Mouse (Mus musculus) CH12.LX (cell line): ENCODE data around the gene Lactbl1. TPM values are rescaled to one million over a fixed set of nuclear protein-coding genes. Genes with fewer than 3 reads are reported as not detected.
A peak's percentile ranks its signal among the peaks of the same experiment; 100 is the strongest.

Experiments used
- DNase-seq: peaks from one replicate; pipeline ENCODE4 v3.0.0-alpha.2; 2013; ENCODE audit errors: extremely low read depth
- H3K27ac ChIP-seq: 2 replicates; pipeline ENCODE4 v1.5.1; 2012; ENCODE audit warnings: low read depth, mild to moderate bottlenecking, control low read depth, moderate library complexity; ENCODE audit not compliant: insufficient read depth
- H3K27me3 ChIP-seq: replicated peaks from 2 replicates; pipeline ENCODE3; 2012; ENCODE audit warnings: inconsistent platforms
- H3K36me3 ChIP-seq, 2 experiments: replicated peaks in 1 of 2; 2 replicates each; pipeline versions ENCODE3 to v1.6.1; 2012; ENCODE audit warnings: inconsistent platforms in 1 of 2, low read length in 1 of 2, mild to moderate bottlenecking in 1 of 2, mixed read lengths in 1 of 2, moderate library complexity in 1 of 2; ENCODE audit not compliant: control insufficient read depth in 1 of 2, insufficient read depth in 1 of 2
- H3K4me1 ChIP-seq, 2 experiments: 2 replicates each; pipeline ENCODE4 v1.6.1; 2012; ENCODE audit warnings: inconsistent platforms in 1 of 2, moderate library complexity in 1 of 2; ENCODE audit not compliant: insufficient read depth in 2 of 2, control insufficient read depth in 1 of 2
- H3K4me2 ChIP-seq: 2 replicates; pipeline ENCODE4 v1.6.1; 2012; ENCODE audit warnings: low read depth, mild to moderate bottlenecking, control low read depth; ENCODE audit not compliant: poor library complexity, insufficient read depth, severe bottlenecking
- H3K4me3 ChIP-seq, 3 experiments: fragments of 150-350 bp in 1 of 3; sonication (generic) in 1 of 3; replicated peaks in 1 of 3; 2 replicates each; pipeline versions ENCODE3 to v1.5.1; 2011 to 2012; ENCODE audit warnings: low read depth in 2 of 3, low read length in 2 of 3, mild to moderate bottlenecking in 2 of 3, moderate library complexity in 2 of 3, control low read depth in 1 of 3, improper control_type of control experiment in 1 of 3, inconsistent platforms in 1 of 3, mixed read lengths in 1 of 3; ENCODE audit not compliant: poor library complexity in 1 of 3
- H3K79me2 ChIP-seq: replicated peaks from 2 replicates; pipeline ENCODE4 v1.6.1; 2012; ENCODE audit warnings: mild to moderate bottlenecking, moderate library complexity; ENCODE audit not compliant: control insufficient read depth, poor library complexity, insufficient read depth, severe bottlenecking; ENCODE audit errors: extremely low read depth
- H3K9ac ChIP-seq: 2 replicates; pipeline ENCODE4 v1.6.1; 2012; ENCODE audit warnings: low read depth, mild to moderate bottlenecking, control low read depth, moderate library complexity; ENCODE audit not compliant: insufficient read depth
- H3K9me3 ChIP-seq: replicated peaks from 2 replicates; pipeline ENCODE3; 2012; ENCODE audit warnings: low read length, inconsistent platforms, mixed read lengths
- BHLHE40 ChIP-seq: IDR thresholded peaks from 2 replicates; pipeline ENCODE4 v1.6.1; 2011; ENCODE audit warnings: mild to moderate bottlenecking, low read depth, low read length, improper control_type of control experiment
- CHD1 ChIP-seq: IDR thresholded peaks from 2 replicates; pipeline ENCODE4 v1.6.1; 2012; ENCODE audit warnings: low read depth, low read length, improper control_type of control experiment, inconsistent platforms
- CHD2 ChIP-seq: IDR thresholded peaks from 2 replicates; pipeline ENCODE4 v1.6.1; 2011; ENCODE audit warnings: low read length, improper control_type of control experiment
- CTCF ChIP-seq, 2 experiments: IDR thresholded peaks in 1 of 2; conservative IDR thresholded peaks in 1 of 2; 2 replicates each; pipeline ENCODE4 v1.5.1; 2011 to 2012; ENCODE audit warnings: low read depth in 2 of 2, low read length in 2 of 2, improper control_type of control experiment in 1 of 2, inconsistent platforms in 1 of 2, mild to moderate bottlenecking in 1 of 2, moderate library complexity in 1 of 2
- E2F4 ChIP-seq: IDR thresholded peaks from 2 replicates; pipeline ENCODE4 v1.6.1; 2011; ENCODE audit warnings: low read depth, low read length, improper control_type of control experiment; ENCODE audit not compliant: insufficient replicate concordance
- ELF1 ChIP-seq: IDR thresholded peaks from 2 replicates; pipeline ENCODE4 v1.6.1; 2014; ENCODE audit warnings: low read depth, mild to moderate bottlenecking, inconsistent platforms, low read length, improper control_type of control experiment
- EP300 ChIP-seq: IDR thresholded peaks from 2 replicates; pipeline ENCODE4 v1.6.1; 2011; ENCODE audit warnings: low read length, improper control_type of control experiment
- GABPA ChIP-seq: IDR thresholded peaks from 2 replicates; pipeline ENCODE4 v1.6.1; 2012; ENCODE audit warnings: low read depth, low read length, improper control_type of control experiment, inconsistent platforms; ENCODE audit not compliant: insufficient replicate concordance
- HCFC1 ChIP-seq: IDR thresholded peaks from 2 replicates; pipeline ENCODE4 v1.6.1; 2012; ENCODE audit warnings: low read depth, mild to moderate bottlenecking, inconsistent platforms, low read length, improper control_type of control experiment
- IRF4 ChIP-seq: IDR thresholded peaks from 2 replicates; pipeline ENCODE4 v1.6.1; 2014; ENCODE audit warnings: low read depth, mild to moderate bottlenecking, inconsistent platforms, low read length, improper control_type of control experiment
- JUND ChIP-seq: conservative IDR thresholded peaks from 2 replicates; pipeline ENCODE4 v1.6.1; 2011; ENCODE audit warnings: low read depth, low read length, improper control_type of control experiment
- KAT2A ChIP-seq: IDR thresholded peaks from 2 replicates; pipeline ENCODE4 v1.6.1; 2012; ENCODE audit warnings: low read length, improper control_type of control experiment, inconsistent platforms; ENCODE audit not compliant: insufficient replicate concordance
- MEF2A ChIP-seq: IDR thresholded peaks from 2 replicates; pipeline ENCODE4 v1.6.1; 2014; ENCODE audit warnings: low read depth, mild to moderate bottlenecking, inconsistent platforms, low read length, improper control_type of control experiment, borderline replicate concordance
- MXI1 ChIP-seq: IDR thresholded peaks from 2 replicates; pipeline ENCODE4 v1.6.1; 2011; ENCODE audit warnings: mild to moderate bottlenecking, low read depth, low read length, improper control_type of control experiment
- MYC ChIP-seq: IDR thresholded peaks from 2 replicates; pipeline ENCODE4 v1.6.1; 2011; ENCODE audit warnings: low read depth, mild to moderate bottlenecking, improper control_type of control experiment, low read length
- NELFE ChIP-seq: IDR thresholded peaks from 2 replicates; pipeline ENCODE4 v1.6.1; 2011; ENCODE audit warnings: low read depth, low read length, improper control_type of control experiment
- PAX5 ChIP-seq: IDR thresholded peaks from 2 replicates; pipeline ENCODE4 v1.6.1; 2012; ENCODE audit warnings: low read length, inconsistent platforms, mixed read lengths
- POLR2A ChIP-seq: IDR thresholded peaks from 2 replicates; pipeline ENCODE4 v1.6.1; 2011; ENCODE audit warnings: low read depth, mild to moderate bottlenecking, improper control_type of control experiment, low read length
- POLR2AphosphoS2 ChIP-seq: IDR thresholded peaks from 2 replicates; pipeline ENCODE4 v1.6.1; 2011; ENCODE audit warnings: low read depth, low read length, improper control_type of control experiment
- RAD21 ChIP-seq: IDR thresholded peaks from 2 replicates; pipeline ENCODE4 v1.6.1; 2011; ENCODE audit warnings: low read depth, mild to moderate bottlenecking, low read length, improper control_type of control experiment, moderate library complexity
- RCOR1 ChIP-seq: conservative IDR thresholded peaks from 2 replicates; pipeline ENCODE4 v1.6.1; 2012; ENCODE audit warnings: low read depth, mild to moderate bottlenecking, inconsistent platforms, low read length, improper control_type of control experiment
- SMC3 ChIP-seq: IDR thresholded peaks from 2 replicates; pipeline ENCODE4 v1.6.1; 2011; ENCODE audit warnings: low read depth, low read length, improper control_type of control experiment
- TBP ChIP-seq: conservative IDR thresholded peaks from 2 replicates; pipeline ENCODE4 v1.6.1; 2011; ENCODE audit warnings: low read depth, low read length, improper control_type of control experiment
- TCF12 ChIP-seq: IDR thresholded peaks from 2 replicates; pipeline ENCODE4 v1.6.1; 2014; ENCODE audit warnings: low read depth, mild to moderate bottlenecking, inconsistent platforms, low read length, improper control_type of control experiment
- UBTF ChIP-seq: IDR thresholded peaks from 2 replicates; pipeline ENCODE4 v1.6.1; 2012; ENCODE audit warnings: low read depth, mild to moderate bottlenecking, inconsistent platforms, low read length, improper control_type of control experiment, moderate library complexity
- USF1 ChIP-seq: IDR thresholded peaks from 2 replicates; pipeline ENCODE4 v1.6.1; 2014; ENCODE audit warnings: low read depth, mild to moderate bottlenecking, inconsistent platforms, low read length, improper control_type of control experiment
- ZC3H11A ChIP-seq: IDR thresholded peaks from 2 replicates; pipeline ENCODE4 v1.6.1; 2012; ENCODE audit warnings: low read depth, mild to moderate bottlenecking, inconsistent platforms, low read length, improper control_type of control experiment
- ZKSCAN1 ChIP-seq: IDR thresholded peaks from 2 replicates; pipeline ENCODE4 v1.6.1; 2012; ENCODE audit warnings: low read depth, inconsistent platforms, low read length, improper control_type of control experiment, borderline replicate concordance
- dilution Hi-C: fragments of 300-500 bp; cut with MboI; formaldehyde crosslinking; loops from 2 replicates; pipeline ENCODE4 v1.14.3; 2020; ENCODE audit warnings: low sequenced_read_pairs; ENCODE audit not compliant: extremely low pct_unique_long_range_greater_than_20kb, extremely low pct_ligation_motif_present
- in situ Hi-C: fragments of 300-500 bp; cut with MboI; formaldehyde crosslinking; loops from 3 replicates; pipeline ENCODE4 v1.14.3; 2019; ENCODE audit warnings: low sequenced_read_pairs, low pct_ligation_motif_present, low pct_unique_long_range_greater_than_20kb, mixed read lengths
- polyA plus RNA-seq: library from polyadenylated mRNA; unstranded; fragments of >175 nt; gene quantifications from 2 replicates; pipeline ENCODE4 v1.2.1, GENCODE M21; 2012; ENCODE audit warnings: low read depth; ENCODE audit not compliant: insufficient read length
- total RNA-seq, 2 experiments: library from RNA; depleted of rRNA; stranded (reverse); fragments of 300-350 nt in 1 of 2; fragments of >200 nt in 1 of 2; gene quantifications; 2 replicates each; pipeline ENCODE4 v1.2.3; 2012 to 2014

The Lactbl1 gene
- total and polyA plus RNA-seq, 3 experiments: not detected

GRCm38 (mm10) chr4:136638890-136639289 is 16.5 kb downstream of the Lactbl1 start:
- DNase-seq: no peak
- in situ Hi-C loops: no loop called here
- H3K79me2 ChIP-seq: no peaks in the 10 kb centered on the region
- H3K9ac ChIP-seq: no peak overlapping the region
- H3K4me2 ChIP-seq: no peak overlapping the region
- H3K36me3 ChIP-seq: no peaks in the 10 kb centered on the region
- no peak for TF ChIP-seq KAT2A
- no peak for TF ChIP-seq UBTF
- no peaks in the 10 kb centered on the region for H3K4me1 ChIP-seq
- H3K27ac ChIP-seq: no peak overlapping the region
- H3K27me3 ChIP-seq: peaks cover 11% of the 10 kb centered on the region
- peaks cover 10% of the 10 kb centered on the region for H3K9me3 ChIP-seq
- no peak overlapping the region for H3K4me3 ChIP-seq
- dilution Hi-C loops: no loop called here

- Histone ChIP-seq H3K4me2 (no peak overlapping the region), H3K4me3 (no peak overlapping the region)
- dilution Hi-C loops: no loop called here
These were observed 26.6 kb downstream of the Lactbl1 start for GRCm38 (mm10) chr4:136648922-136649479.

GRCm38 (mm10) chr4:136649480-136650196 is 27.2 kb downstream of the Lactbl1 start:
- DNase-seq: no peak
- Histone ChIP-seq H3K27ac (no peak overlapping the region), H3K9ac (no peak overlapping the region), H3K4me1 (no peaks in the 10 kb centered on the region), H3K79me2 (no peaks in the 10 kb centered on the region), H3K36me3 (no peaks in the 10 kb centered on the region), H3K4me3 (no peak overlapping the region), H3K27me3 (peaks cover 68% of the 10 kb centered on the region), H3K9me3 (peaks cover 17% of the 10 kb centered on the region), H3K4me2 (no peak overlapping the region)
- in situ Hi-C loops (no loop called here), dilution Hi-C loops (no loop called here)
- TF ChIP-seq BHLHE40: no peak
- TF ChIP-seq MXI1: no peak
- TF ChIP-seq RCOR1: no peak
- no peak for TF ChIP-seq MEF2A
- no peak for TF ChIP-seq TBP
- TF ChIP-seq USF1: no peak
- no peak for TF ChIP-seq ZKSCAN1
- TF ChIP-seq TCF12: no peak
- no peak for TF ChIP-seq CHD1
- TF ChIP-seq ELF1: no peak
- no peak for TF ChIP-seq JUND
- TF ChIP-seq NELFE: no peak
- TF ChIP-seq E2F4: no peak

More at GRCm38 (mm10) chr4:136648922-136649479, 26.6 kb downstream of the Lactbl1 start:
- no peak overlapping the region for H3K27ac ChIP-seq
- H3K9me3 ChIP-seq: peaks cover 23% of the 10 kb centered on the region
- TF ChIP-seq CHD1 (no peak), EP300 (no peak), ZKSCAN1 (no peak), RAD21 (peak; percentile 84), ELF1 (0 out of 2 replicates have a peak, but pooled peaks have one; percentile 26), CHD2 (no peak), TBP (no peak), MXI1 (no peak), UBTF (no peak), MYC (no peak), USF1 (no peak), SMC3 (peak; percentile 76), POLR2A (no peak), PAX5 (no peak), E2F4 (no peak), CTCF (conservative IDR thresholded peaks at IDR 0.05 in 1 of 2, IDR thresholded peaks at IDR 0.05 in 1 of 2; ENCODE audit: low read depth in 2 of 2, low read length in 2 of 2) (peak; percentile 76 to 90), POLR2AphosphoS2 (no peak), GABPA (no peak), MEF2A (no peak), IRF4 (no peak), ZC3H11A (0 out of 2 replicates have a peak, but pooled peaks have one; percentile 17), JUND (no peak), HCFC1 (no peak)
- H3K27me3 ChIP-seq: peaks cover 65% of the 10 kb centered on the region
- H3K4me1 ChIP-seq: no peaks in the 10 kb centered on the region
- no peaks in the 10 kb centered on the region for H3K79me2 ChIP-seq
- in situ Hi-C loops: no loop called here
- peak; percentile 69 for DNase-seq
- no peak overlapping the region for H3K9ac ChIP-seq
- H3K36me3 ChIP-seq: no peaks in the 10 kb centered on the region
